Mouse (Mus musculus): ENCODE measurements around the gene Retreg2. TPM values are rescaled to one million over a fixed set of nuclear protein-coding genes. Genes with fewer than 3 reads are reported as not detected.

The Retreg2 gene
- 38.9 and 42.2 TPM in 2 replicates for polyA plus RNA-seq (2014; fragmentation: Nextera tagmentation; extraction: Ambion mirVana)

DNA sequence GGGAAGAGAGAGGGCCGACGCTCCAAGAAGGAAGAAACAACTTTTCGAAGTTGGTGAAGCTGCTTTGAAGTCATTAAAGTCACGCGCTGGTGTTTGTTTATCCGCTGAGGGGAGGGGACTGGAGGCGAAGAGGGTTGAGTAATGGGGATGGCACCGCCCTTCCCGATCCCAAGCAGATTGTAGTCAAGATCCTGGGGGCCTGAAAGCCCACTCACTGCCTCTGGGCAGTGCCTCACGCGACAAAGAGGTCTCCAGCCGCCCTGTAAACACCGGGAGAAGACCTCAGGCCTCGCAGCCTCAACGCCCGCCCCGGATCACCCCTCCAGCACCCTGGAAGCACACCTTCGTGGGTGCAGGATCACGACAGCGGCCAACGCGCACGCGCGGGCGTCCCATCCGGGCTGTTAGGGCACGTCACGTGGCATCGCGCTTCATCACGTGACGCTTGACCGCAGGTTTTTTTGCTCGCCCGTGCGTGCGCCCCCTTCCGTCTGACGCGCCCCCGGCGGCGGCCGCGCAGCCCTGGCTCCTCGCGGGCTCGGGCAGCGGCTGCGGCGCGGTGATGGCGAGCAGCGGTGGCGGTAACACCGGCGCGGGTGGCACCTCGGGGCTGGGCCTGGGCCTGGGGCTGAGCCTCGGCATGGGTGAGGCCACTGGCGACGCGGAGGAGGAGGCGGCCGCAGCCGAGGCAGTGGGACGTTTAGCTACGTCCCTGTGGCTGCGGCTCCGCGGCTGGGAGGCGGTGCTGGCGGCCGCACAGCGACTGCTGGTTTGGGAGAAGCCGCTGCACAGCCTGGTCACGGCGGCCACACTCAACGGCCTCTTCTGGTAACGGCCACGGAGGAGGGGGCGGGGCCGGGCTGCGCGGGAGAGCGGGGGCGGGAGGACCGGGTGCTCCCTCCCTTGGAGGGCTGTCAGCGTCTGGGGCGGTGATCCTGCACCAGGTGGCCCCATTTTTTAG lies at the start of gene Retreg2, which contains the start of gene Cnppd1:
Retreg2 (plus strand) TSS at position 478 of the 961 bp plus-strand sequence.
Cnppd1 (minus strand) TSS at position 411 of the 961 bp plus-strand sequence.
- Histone ChIP-seq H3K27me3 (ENCODE audit: control insufficient read depth, insufficient read depth, low read length) (no peaks in the 10 kb centered on the region), H3K9ac (ENCODE audit: low read length) (peak within 1 kb of the TSS; percentile 95), H3K27ac (replicated peaks in 1 of 2; ENCODE audit: control insufficient read depth in 1 of 2, insufficient read depth in 1 of 2, low read depth in 2 of 2, low read length in 2 of 2) (peak within 1 kb of the TSS; percentile 93 to 94), H3K4me3 (ENCODE audit: control insufficient read depth in 1 of 2, insufficient read depth in 1 of 2, low read depth in 1 of 2, low read length in 2 of 2) (peak within 1 kb of the TSS; percentile 84 to 90), H3K36me3 (ENCODE audit: control insufficient read depth, insufficient read depth, low read length) (peaks cover 62% of the 10 kb centered on the region), H3K4me2 (ENCODE audit: low read length) (peak within 1 kb of the TSS; percentile 87), H3K9me3 (ENCODE audit: control insufficient read depth, low read length) (no peaks in the 10 kb centered on the region), H3K4me1 (ENCODE audit: control insufficient read depth in 2 of 2, insufficient read depth in 2 of 2, low read length in 2 of 2) (peaks cover 5 to 22% of the 10 kb centered on the region in 2 experiments)
- under 1% methylated on average over 83 of the region's 91 CpGs for WGBS
- ATAC-seq (ENCODE audit: insufficient number of reproducible peaks, insufficient read depth, low FRiP score, low read depth): peak; percentile 85

DNA sequence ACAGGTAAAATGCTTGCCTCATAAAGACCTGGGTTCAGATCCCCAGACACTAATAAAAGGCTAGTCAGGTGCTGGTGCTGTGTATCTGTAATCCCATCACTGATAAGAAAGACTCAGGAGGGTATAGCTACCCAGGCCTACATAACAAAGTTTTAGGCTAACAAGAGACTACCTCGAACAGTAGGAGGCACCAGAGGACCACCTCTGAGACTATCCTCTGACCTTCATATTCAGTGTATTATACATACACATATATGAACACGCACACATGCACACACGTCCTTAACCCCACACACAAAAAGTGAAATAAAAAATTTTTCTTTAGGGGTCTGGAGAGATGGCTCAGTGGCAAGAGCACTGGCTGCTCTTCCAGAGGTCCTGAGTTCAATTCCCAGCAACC lies 20.4 kb upstream of the Retreg2 start:
- Histone ChIP-seq H3K4me2 (ENCODE audit: low read length) (no peak overlapping the region), H3K4me3 (ENCODE audit: control insufficient read depth in 1 of 2, insufficient read depth in 1 of 2, low read depth in 1 of 2, low read length in 2 of 2) (no peak overlapping the region), H3K9me3 (ENCODE audit: control insufficient read depth, low read length) (no peaks in the 10 kb centered on the region), H3K4me1 (ENCODE audit: control insufficient read depth in 2 of 2, insufficient read depth in 2 of 2, low read length in 2 of 2) (peaks cover 0 to 6% of the 10 kb centered on the region in 2 experiments; a peak in 1 of 4 replicates), H3K36me3 (ENCODE audit: control insufficient read depth, insufficient read depth, low read length) (no peaks in the 10 kb centered on the region), H3K9ac (ENCODE audit: low read length) (no peak overlapping the region), H3K27ac (replicated peaks in 1 of 2; ENCODE audit: control insufficient read depth in 1 of 2, insufficient read depth in 1 of 2, low read depth in 2 of 2, low read length in 2 of 2) (no peak overlapping the region), H3K27me3 (ENCODE audit: control insufficient read depth, insufficient read depth, low read length) (no peaks in the 10 kb centered on the region)
- 77% methylated on average over 3 of the region's 3 CpGs for WGBS
- no peak for ATAC-seq (ENCODE audit: insufficient number of reproducible peaks, insufficient read depth, low FRiP score, low read depth)

DNA sequence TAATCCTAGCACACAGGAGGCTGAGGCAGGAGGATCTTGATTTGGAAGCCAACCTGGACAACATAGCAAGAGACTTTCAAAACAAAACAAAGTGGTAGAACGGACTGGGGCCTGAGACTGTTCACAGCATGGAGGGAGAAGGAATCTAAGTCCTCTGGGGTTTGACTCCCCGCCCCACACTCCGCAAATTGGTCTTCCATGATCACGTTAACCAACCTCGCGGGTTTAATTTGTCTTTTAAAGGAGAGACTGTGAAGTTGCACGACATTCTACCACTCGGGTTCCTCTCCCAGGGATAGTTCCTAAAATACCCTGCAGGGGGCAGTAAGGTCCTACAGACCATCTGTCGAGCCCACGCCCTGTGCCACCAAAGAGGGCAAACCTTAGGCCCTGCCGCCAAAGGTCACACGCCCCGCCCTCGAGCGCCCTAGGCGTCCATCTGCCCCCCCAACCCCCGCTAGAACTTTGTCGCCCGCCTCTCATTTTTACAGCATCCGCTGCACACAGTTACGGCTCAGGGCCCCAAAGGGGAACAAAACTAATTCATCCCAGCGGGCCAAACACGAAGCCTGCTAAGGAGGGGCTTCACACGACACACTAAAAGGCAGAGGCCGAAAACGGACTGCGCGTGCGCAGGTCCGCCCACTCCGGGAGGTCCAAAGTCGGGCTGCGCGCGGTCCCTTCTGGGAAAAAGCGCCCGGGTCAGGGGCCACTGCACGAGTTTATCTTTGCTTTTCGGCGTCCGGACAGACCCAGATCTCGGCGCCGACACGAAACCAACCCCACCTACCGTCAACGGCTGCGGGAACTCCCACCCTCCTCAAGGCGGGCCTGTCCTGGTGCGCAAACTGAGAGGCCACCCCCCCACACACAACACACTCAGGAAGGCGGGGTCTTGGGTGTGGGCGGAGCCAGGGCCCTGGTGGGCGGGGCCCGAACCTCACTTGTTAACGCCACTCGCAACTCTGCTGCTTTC lies 17.9 kb upstream of the Retreg2 start, which contains the start of gene Nhej1:
Nhej1 (minus strand) TSS at position 855 of the 976 bp plus-strand sequence.
- H3K4me1 ChIP-seq (ENCODE audit: control insufficient read depth in 2 of 2, insufficient read depth in 2 of 2, low read length in 2 of 2): peaks cover 0 to 6% of the 10 kb centered on the region in 2 experiments; a peak in 1 of 4 replicates
- 2% methylated on average over 56 of the region's 56 CpGs for WGBS
- no peaks in the 10 kb centered on the region for H3K27me3 ChIP-seq (ENCODE audit: control insufficient read depth, insufficient read depth, low read length)
- no peaks in the 10 kb centered on the region for H3K36me3 ChIP-seq (ENCODE audit: control insufficient read depth, insufficient read depth, low read length)
- peak within 1 kb of the TSS; percentile 64 for H3K4me2 ChIP-seq (ENCODE audit: low read length)
- peak within 1 kb of the TSS; percentile 81 for H3K9ac ChIP-seq (ENCODE audit: low read length)
- peak within 1 kb of the TSS; percentile 67 to 71 for H3K4me3 ChIP-seq (ENCODE audit: control insufficient read depth in 1 of 2, insufficient read depth in 1 of 2, low read depth in 1 of 2, low read length in 2 of 2)
- peak within 1 kb of the TSS; percentile 95 for H3K27ac ChIP-seq (replicated peaks in 1 of 2; ENCODE audit: control insufficient read depth in 1 of 2, insufficient read depth in 1 of 2, low read depth in 2 of 2, low read length in 2 of 2)
- H3K9me3 ChIP-seq (ENCODE audit: control insufficient read depth, low read length): no peaks in the 10 kb centered on the region
- peak; percentile 97 for ATAC-seq (ENCODE audit: insufficient number of reproducible peaks, insufficient read depth, low FRiP score, low read depth)

DNA sequence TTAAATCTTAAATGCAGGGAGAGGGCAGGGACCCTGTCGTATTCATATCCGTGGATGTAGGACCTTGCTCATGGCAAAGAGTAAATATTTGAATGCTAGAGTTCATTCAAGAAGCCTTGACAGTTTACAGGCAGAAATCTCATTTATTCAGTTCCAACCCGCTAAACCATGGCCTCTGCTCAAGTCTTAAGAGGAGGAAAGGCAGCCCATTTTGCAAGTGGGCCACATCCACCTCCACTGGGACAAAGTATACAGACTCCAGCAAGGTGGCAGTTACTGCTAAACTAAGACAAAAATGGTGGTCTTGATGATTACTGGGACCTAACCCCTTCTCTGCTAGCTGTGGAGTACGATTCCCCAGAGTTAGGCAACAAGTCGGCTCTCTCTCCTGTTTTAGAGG lies 17.2 kb upstream of the Retreg2 start:
- Histone ChIP-seq H3K4me3 (ENCODE audit: control insufficient read depth in 1 of 2, insufficient read depth in 1 of 2, low read depth in 1 of 2, low read length in 2 of 2) (peak overlapping the region; percentile 67 to 71), H3K36me3 (ENCODE audit: control insufficient read depth, insufficient read depth, low read length) (no peaks in the 10 kb centered on the region), H3K27me3 (ENCODE audit: control insufficient read depth, insufficient read depth, low read length) (no peaks in the 10 kb centered on the region), H3K4me2 (ENCODE audit: low read length) (peak overlapping the region; percentile 64), H3K4me1 (ENCODE audit: control insufficient read depth in 2 of 2, insufficient read depth in 2 of 2, low read length in 2 of 2) (peaks cover 0 to 6% of the 10 kb centered on the region in 2 experiments; a peak in 1 of 4 replicates), H3K9ac (ENCODE audit: low read length) (peak overlapping the region; percentile 81), H3K9me3 (ENCODE audit: control insufficient read depth, low read length) (no peaks in the 10 kb centered on the region), H3K27ac (replicated peaks in 1 of 2; ENCODE audit: control insufficient read depth in 1 of 2, insufficient read depth in 1 of 2, low read depth in 2 of 2, low read length in 2 of 2) (peak overlapping the region in 1 of 2 experiments; percentile 95; a peak in 2 of 4 replicates)
- 34% methylated on average over 5 of the region's 5 CpGs for WGBS
- no peak for ATAC-seq (ENCODE audit: insufficient number of reproducible peaks, insufficient read depth, low FRiP score, low read depth)

DNA sequence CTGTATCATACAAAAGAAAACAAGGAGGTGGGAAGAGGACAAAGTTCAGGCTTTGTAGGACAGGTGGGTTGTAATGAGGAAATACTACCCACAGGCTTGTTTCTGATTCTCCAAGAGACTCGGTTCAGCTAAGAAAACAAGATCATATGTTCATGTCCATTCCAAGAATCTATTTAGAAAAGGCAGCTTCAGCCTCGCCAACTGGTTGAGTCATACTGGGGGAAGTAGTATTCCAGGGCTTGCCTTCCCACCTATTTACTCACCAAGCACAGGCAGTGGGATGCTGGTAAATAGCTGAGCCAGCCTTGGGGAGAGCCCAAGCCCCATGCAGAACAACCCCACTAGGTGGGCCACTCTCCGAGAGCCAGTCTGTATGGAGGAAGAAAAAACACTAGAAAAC lies 13.9 kb upstream of the Retreg2 start:
- Histone ChIP-seq H3K27ac (replicated peaks in 1 of 2; ENCODE audit: control insufficient read depth in 1 of 2, insufficient read depth in 1 of 2, low read depth in 2 of 2, low read length in 2 of 2) (no peak overlapping the region), H3K4me3 (ENCODE audit: control insufficient read depth in 1 of 2, insufficient read depth in 1 of 2, low read depth in 1 of 2, low read length in 2 of 2) (no peak overlapping the region), H3K9ac (ENCODE audit: low read length) (no peak overlapping the region), H3K9me3 (ENCODE audit: control insufficient read depth, low read length) (no peaks in the 10 kb centered on the region), H3K4me1 (ENCODE audit: control insufficient read depth in 2 of 2, insufficient read depth in 2 of 2, low read length in 2 of 2) (peaks cover 0 to 6% of the 10 kb centered on the region in 2 experiments; a peak in 1 of 4 replicates), H3K27me3 (ENCODE audit: control insufficient read depth, insufficient read depth, low read length) (no peaks in the 10 kb centered on the region), H3K36me3 (ENCODE audit: control insufficient read depth, insufficient read depth, low read length) (no peaks in the 10 kb centered on the region), H3K4me2 (ENCODE audit: low read length) (no peak overlapping the region)
- WGBS: 64% methylated on average over 3 of the region's 3 CpGs
- ATAC-seq (ENCODE audit: insufficient number of reproducible peaks, insufficient read depth, low FRiP score, low read depth): no peak

DNA sequence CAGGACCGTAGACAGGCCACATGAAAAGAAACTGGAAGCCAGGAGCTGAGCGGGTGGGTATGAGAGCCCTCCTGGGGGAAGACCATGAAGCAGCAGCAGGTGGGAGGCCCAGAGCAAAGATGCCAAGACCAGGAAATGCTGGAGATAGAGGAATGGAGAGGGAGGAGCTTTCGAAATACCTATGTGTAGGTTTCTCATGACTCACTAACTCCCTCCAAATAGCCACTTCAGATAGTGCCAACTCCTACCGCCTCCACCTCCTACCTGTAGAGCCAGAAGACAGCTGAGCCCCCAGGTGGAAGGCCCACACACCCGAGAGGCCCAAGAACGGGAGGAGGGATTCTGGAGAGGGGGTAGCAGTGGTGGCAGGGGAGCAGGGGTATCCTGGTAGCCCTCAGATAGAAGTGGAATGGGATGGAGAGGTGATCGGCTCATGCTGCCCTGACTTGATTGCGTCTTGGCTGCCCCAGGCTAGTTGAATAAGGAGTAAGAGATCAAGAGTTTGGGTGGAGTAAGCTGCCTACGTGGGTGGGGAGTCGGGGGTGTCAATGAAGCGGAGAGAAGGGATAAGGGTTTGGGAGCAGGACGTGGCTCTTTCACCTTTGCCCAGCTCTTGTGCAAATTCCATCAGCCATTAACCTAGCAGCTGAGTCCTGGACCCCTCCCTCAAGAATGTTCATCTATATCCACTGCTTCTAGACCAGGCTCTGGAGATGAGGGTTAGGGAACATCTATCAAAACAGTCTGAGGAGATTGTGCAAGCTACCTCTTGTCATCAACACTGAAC lies 9.0 kb upstream of the Retreg2 start, which contains the start of gene Slc23a3:
Slc23a3 (minus strand) TSS at position 470 of the 787 bp plus-strand sequence.
- Histone ChIP-seq H3K27me3 (ENCODE audit: control insufficient read depth, insufficient read depth, low read length) (no peaks in the 10 kb centered on the region), H3K4me3 (ENCODE audit: control insufficient read depth in 1 of 2, insufficient read depth in 1 of 2, low read depth in 1 of 2, low read length in 2 of 2) (no peak within 1 kb of the TSS), H3K9ac (ENCODE audit: low read length) (no peak within 1 kb of the TSS), H3K36me3 (ENCODE audit: control insufficient read depth, insufficient read depth, low read length) (peaks cover 40% of the 10 kb centered on the region), H3K27ac (replicated peaks in 1 of 2; ENCODE audit: control insufficient read depth in 1 of 2, insufficient read depth in 1 of 2, low read depth in 2 of 2, low read length in 2 of 2) (no peak within 1 kb of the TSS), H3K4me1 (ENCODE audit: control insufficient read depth in 2 of 2, insufficient read depth in 2 of 2, low read length in 2 of 2) (no peaks in the 10 kb centered on the region), H3K4me2 (ENCODE audit: low read length) (no peak within 1 kb of the TSS), H3K9me3 (ENCODE audit: control insufficient read depth, low read length) (no peaks in the 10 kb centered on the region)
- WGBS: 54% methylated on average over 12 of the region's 12 CpGs
- ATAC-seq (ENCODE audit: insufficient number of reproducible peaks, insufficient read depth, low FRiP score, low read depth): no peak

Measured in heart, embryonic 14.5 days (tissue).